Mouse (Mus musculus) limb, embryonic 10.5 days (tissue): ENCODE results near the gene Lrig3. TPM values are rescaled to one million over a fixed set of nuclear protein-coding genes. Genes with fewer than 3 reads are reported as not detected.

Experiments
- DNase-seq: peaks from one replicate; pipeline ENCODE4 v3.0.0-alpha.2; 2017; ENCODE audit warnings: low spot score
- H3K27ac ChIP-seq: fragments of 300-500 bp; sonication (generic); 2 replicates; pipeline ENCODE4 v1.5.1; 2016; ENCODE audit warnings: mild to moderate bottlenecking
- H3K27me3 ChIP-seq: fragments of 300-500 bp; sonication (generic); 2 replicates; pipeline ENCODE4 v1.6.1; 2016; ENCODE audit warnings: low read depth, mild to moderate bottlenecking; ENCODE audit not compliant: poor library complexity, severe bottlenecking
- H3K36me3 ChIP-seq: fragments of 300-500 bp; sonication (generic); 2 replicates; pipeline ENCODE4 v1.6.1; 2016; ENCODE audit warnings: mild to moderate bottlenecking, moderate library complexity
- H3K4me1 ChIP-seq: fragments of 300-500 bp; sonication (generic); 2 replicates; pipeline ENCODE4 v1.6.1; 2016
- H3K4me3 ChIP-seq: fragments of 300-500 bp; sonication (generic); 2 replicates; pipeline ENCODE4 v1.5.1; 2016; ENCODE audit warnings: mild to moderate bottlenecking, moderate library complexity
- H3K9me3 ChIP-seq: fragments of 300-500 bp; sonication (generic); replicated peaks from 2 replicates; pipeline ENCODE4 v1.6.1; 2016; ENCODE audit warnings: mild to moderate bottlenecking
- WGBS: fragments of 180-500 bp; shearing (Covaris S2); methylation state at CpG from one replicate; pipeline ENCODE4 v1.1.7; 2016; 5-methylcytosine and 5-hydroxymethylcytosine counted together
- polyA plus RNA-seq: library from polyadenylated mRNA; unstranded; fragments of >200 nt; fragmentation: Nextera tagmentation; extraction: Ambion mirVana; gene quantifications from 2 replicates; pipeline ENCODE4 v1.2.1, GENCODE M21; 2016

Lrig3 gene
- 31.6 and 49.9 TPM in 2 replicates for polyA plus RNA-seq

GRCm38 (mm10) chr10:125965968-125966480, at the start of gene Lrig3:
Gene Lrig3, plus strand, starts transcription at chr10:125966168.
- DNase-seq = peak; percentile 92
- Histone ChIP-seq H3K36me3 (no peaks in the 10 kb centered on the region), H3K4me1 (peaks cover 33% of the 10 kb centered on the region), H3K27ac (peak within 1 kb of the TSS; percentile 100), H3K4me3 (peak within 1 kb of the TSS; percentile 97), H3K27me3 (no peaks in the 10 kb centered on the region; the same call in 1 of the 2 replicates), H3K9me3 (no peaks in the 10 kb centered on the region)
- WGBS = under 1% methylated on average over 62 of the region's 62 CpGs

GRCm38 (mm10) chr10:125916781-125917180, 49.2 kb upstream of the Lrig3 start:
- no peaks in the 10 kb centered on the region for H3K9me3 ChIP-seq
- H3K36me3 ChIP-seq = no peaks in the 10 kb centered on the region
- no peak for DNase-seq
- H3K27me3 ChIP-seq = peaks cover 4% of the 10 kb centered on the region
- no peak overlapping the region for H3K4me3 ChIP-seq
- peak overlapping the region; percentile 64 for H3K27ac ChIP-seq
- peaks cover 37% of the 10 kb centered on the region for H3K4me1 ChIP-seq
- 61% methylated on average over 6 of the region's 6 CpGs for WGBS

DNA sequence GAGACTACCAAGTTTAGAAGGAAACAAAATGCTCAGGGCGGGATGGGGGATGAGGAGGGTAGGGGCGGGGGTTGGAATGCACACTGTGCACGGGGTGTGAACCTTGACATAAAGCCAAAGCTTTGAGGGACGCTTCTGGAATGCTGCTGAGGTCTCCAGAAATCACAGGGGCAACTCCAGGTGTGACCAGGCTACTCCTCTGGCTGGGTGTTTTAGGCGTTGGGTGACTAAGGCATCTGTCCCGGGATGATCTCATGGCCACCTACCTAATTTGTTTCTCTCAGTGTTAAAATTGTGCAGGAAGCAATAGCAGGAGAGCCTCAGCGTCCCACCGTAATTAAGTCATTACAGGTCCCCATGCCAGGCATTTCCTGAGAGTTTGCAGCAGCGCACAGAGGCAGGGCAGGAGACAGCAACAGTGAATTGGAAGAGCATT, 48.5 kb upstream of the Lrig3 start:
- Histone ChIP-seq H3K4me1 (peaks cover 44% of the 10 kb centered on the region), H3K4me3 (peak overlapping the region; percentile 29), H3K9me3 (no peaks in the 10 kb centered on the region), H3K27ac (peak overlapping the region; percentile 67; the same call in 1 of the 2 replicates), H3K27me3 (peaks cover 4% of the 10 kb centered on the region), H3K36me3 (no peaks in the 10 kb centered on the region)
- DNase-seq = peak; percentile 50
- 5% methylated on average over 9 of the region's 9 CpGs for WGBS

- 65% methylated on average over 1 of the region's 1 CpGs for WGBS
- H3K36me3 ChIP-seq = no peaks in the 10 kb centered on the region
- no peaks in the 10 kb centered on the region for H3K9me3 ChIP-seq
- H3K27me3 ChIP-seq = peaks cover 4% of the 10 kb centered on the region
- H3K27ac ChIP-seq = no peak overlapping the region
- no peak for DNase-seq
- H3K4me3 ChIP-seq = no peak overlapping the region
- peaks cover 50% of the 10 kb centered on the region for H3K4me1 ChIP-seq
These were observed 47.0 kb upstream of the Lrig3 start for GRCm38 (mm10) chr10:125918994-125919393.

- H3K27ac ChIP-seq = peak overlapping the region; percentile 75
- 4% methylated on average over 6 of the region's 6 CpGs for WGBS
These were observed 44.1 kb upstream of the Lrig3 start for GRCm38 (mm10) chr10:125921654-125922446.

DNA sequence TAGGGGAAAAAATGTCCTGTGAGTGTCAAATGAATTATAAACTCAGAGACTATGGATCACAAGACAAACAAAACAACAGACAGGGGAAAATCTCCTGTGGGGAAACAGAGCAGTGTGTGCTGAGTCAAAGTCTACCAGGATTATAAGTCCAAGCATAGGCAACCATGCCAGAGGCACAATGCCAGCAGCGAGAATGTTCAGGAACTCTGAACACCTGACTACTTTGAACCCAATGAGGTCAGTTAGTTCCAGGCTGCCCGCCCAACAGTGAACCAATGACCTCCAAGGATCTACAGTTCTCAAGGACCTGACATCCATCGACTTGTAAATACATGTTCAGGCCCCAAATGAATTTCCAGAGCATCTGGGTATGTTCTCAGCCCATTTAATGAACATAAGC, 36.0 kb upstream of the Lrig3 start:
- no peak for DNase-seq
- H3K36me3 ChIP-seq = no peaks in the 10 kb centered on the region
- H3K27me3 ChIP-seq = no peaks in the 10 kb centered on the region
- no peaks in the 10 kb centered on the region for H3K4me1 ChIP-seq
- no peak overlapping the region for H3K4me3 ChIP-seq
- H3K9me3 ChIP-seq = no peaks in the 10 kb centered on the region
- WGBS = 91% methylated on average over 3 of the region's 3 CpGs
- no peak overlapping the region for H3K27ac ChIP-seq

More at GRCm38 (mm10) chr10:125921654-125922446, 44.1 kb upstream of the Lrig3 start:
- Histone ChIP-seq H3K9me3 (no peaks in the 10 kb centered on the region), H3K27me3 (peaks cover 4% of the 10 kb centered on the region), H3K36me3 (no peaks in the 10 kb centered on the region), H3K4me3 (peak overlapping the region; percentile 13; the same call in 1 of the 2 replicates), H3K4me1 (peaks cover 44% of the 10 kb centered on the region)
- DNase-seq = peak; percentile 61

DNA sequence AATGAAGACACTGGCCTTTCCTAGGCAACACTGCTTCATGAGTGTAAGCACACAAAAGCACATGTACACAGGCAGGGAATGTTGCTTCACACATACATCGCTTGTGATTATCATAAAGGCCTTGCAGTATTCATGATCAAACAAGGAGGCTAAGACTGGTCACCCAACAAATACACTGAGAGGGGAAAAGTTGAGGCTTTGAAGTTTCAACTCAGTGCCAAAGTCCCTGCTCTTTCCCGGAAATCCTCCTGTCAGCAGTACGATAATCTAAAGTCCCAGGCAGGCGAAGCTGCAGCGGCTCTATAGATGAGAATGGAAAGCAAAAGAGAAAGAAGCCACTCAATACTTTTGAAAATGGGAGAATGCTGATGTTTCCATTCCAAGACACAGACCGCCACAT, 32.6 kb upstream of the Lrig3 start:
- Histone ChIP-seq H3K27me3 (no peaks in the 10 kb centered on the region), H3K9me3 (no peaks in the 10 kb centered on the region), H3K4me3 (no peak overlapping the region), H3K27ac (no peak overlapping the region), H3K4me1 (peaks cover 13% of the 10 kb centered on the region; the same call in 1 of the 2 replicates), H3K36me3 (no peaks in the 10 kb centered on the region)
- no peak for DNase-seq
- 75% methylated on average over 6 of the region's 6 CpGs for WGBS

- 83% methylated on average over 3 of the region's 3 CpGs for WGBS
- no peak for DNase-seq
- Histone ChIP-seq H3K36me3 (no peaks in the 10 kb centered on the region), H3K9me3 (no peaks in the 10 kb centered on the region), H3K27me3 (0 out of 2 replicates have a peak, but pooled peaks cover 2% of the 10 kb centered on the region), H3K4me3 (no peak overlapping the region), H3K27ac (no peak overlapping the region), H3K4me1 (peaks cover 17% of the 10 kb centered on the region; the same call in 1 of the 2 replicates)
These were observed 31.9 kb upstream of the Lrig3 start for GRCm38 (mm10) chr10:125934095-125934494.

- Histone ChIP-seq H3K4me1 (peaks cover 19% of the 10 kb centered on the region; the same call in 1 of the 2 replicates), H3K27me3 (peaks cover 18% of the 10 kb centered on the region; the same call in 1 of the 2 replicates), H3K9me3 (no peaks in the 10 kb centered on the region), H3K4me3 (no peak overlapping the region), H3K27ac (no peak overlapping the region), H3K36me3 (no peaks in the 10 kb centered on the region)
- no peak for DNase-seq
- WGBS = 56% methylated on average over 11 of the region's 11 CpGs
These were observed 28.2 kb upstream of the Lrig3 start for GRCm38 (mm10) chr10:125937517-125938497.

DNA sequence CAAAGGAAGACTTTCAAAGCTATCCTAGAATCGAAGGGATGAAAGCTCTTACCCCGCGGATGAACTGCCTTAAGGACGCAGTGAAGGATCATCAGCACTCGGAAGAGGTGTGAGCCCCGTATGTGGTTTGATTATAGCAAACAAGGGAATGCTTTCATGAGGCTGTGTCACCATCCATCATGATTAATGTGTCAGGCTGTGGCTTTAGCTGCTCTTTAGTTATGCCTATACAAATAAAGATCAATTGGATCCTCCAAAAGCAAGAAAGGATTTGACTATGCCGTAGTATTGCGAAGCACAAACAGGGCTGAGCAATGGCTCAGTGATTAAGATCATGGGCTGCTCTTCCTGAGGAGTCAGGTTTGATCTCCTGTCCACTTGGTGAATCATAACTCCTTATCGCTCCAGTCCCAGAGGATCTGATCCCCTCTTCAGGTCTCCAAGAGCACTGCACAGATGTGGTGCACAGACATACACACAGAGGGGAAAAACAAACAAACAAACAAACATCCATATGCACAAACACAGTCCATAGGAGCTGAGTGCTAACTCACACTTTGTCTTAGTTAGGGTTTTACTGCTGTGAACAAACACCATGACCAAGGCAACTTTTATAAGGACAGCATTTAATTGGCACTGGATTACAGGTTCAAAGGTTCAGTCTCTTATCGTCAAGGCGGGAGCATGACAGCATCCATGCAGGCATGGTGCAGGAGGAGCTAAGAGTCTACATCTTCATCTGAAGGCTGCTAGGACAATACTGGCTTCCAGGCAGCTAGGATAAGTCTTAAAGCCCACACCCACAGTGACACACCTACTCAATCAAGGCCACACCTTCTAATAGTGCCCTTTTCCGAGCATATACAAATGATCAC, 27.2 kb upstream of the Lrig3 start:
- peaks cover 23% of the 10 kb centered on the region for H3K27me3 ChIP-seq
- DNase-seq = no peak
- no peak overlapping the region for H3K4me3 ChIP-seq
- H3K4me1 ChIP-seq = peaks cover 22% of the 10 kb centered on the region; the same call in 1 of the 2 replicates
- H3K27ac ChIP-seq = no peak overlapping the region
- 39% methylated on average over 12 of the region's 12 CpGs for WGBS
- no peaks in the 10 kb centered on the region for H3K9me3 ChIP-seq
- H3K36me3 ChIP-seq = no peaks in the 10 kb centered on the region

DNA sequence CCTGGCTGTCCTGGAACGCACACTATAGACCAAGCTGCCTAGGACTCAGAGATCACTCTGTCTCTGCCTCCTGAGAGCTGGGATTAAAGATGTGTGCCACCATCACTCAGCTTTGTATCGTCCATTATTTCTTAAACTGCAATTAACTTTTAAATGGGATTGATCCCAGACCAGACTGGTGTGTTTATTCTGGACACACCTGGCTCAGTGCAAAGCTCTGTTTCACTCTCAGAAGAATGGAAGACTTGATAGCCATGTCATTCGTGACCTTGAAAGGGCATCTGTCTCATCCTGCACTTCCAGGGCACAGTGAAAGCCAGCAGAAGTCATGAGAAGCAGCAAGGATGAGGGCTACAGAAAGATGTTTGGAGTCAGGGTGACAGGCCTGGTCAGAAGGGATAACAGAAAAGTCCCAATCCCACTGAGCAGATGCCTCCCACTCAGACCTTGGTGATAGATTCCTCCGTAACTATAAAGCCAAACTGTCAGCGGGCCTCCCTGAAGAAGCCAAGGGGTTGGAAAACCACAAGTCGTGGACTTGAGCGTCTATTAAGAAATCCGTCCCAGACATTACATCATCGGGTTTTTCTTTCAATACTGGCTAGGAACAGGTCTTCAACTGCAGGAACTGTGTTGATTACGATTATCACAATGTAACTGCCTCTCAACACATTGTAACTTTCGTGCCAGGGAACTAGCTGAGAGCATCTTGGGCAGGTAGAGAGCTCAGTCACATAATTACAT, 25.5 kb upstream of the Lrig3 start:
- no peak for DNase-seq
- H3K27ac ChIP-seq = no peak overlapping the region
- peaks cover 37% of the 10 kb centered on the region for H3K4me1 ChIP-seq
- 82% methylated on average over 11 of the region's 11 CpGs for WGBS
- no peak overlapping the region for H3K4me3 ChIP-seq
- H3K36me3 ChIP-seq = no peaks in the 10 kb centered on the region
- H3K27me3 ChIP-seq = peaks cover 33% of the 10 kb centered on the region
- H3K9me3 ChIP-seq = no peaks in the 10 kb centered on the region
